18 mouse cellular contexts compared by ENCODE assay signal in the genomic region with DNA sequence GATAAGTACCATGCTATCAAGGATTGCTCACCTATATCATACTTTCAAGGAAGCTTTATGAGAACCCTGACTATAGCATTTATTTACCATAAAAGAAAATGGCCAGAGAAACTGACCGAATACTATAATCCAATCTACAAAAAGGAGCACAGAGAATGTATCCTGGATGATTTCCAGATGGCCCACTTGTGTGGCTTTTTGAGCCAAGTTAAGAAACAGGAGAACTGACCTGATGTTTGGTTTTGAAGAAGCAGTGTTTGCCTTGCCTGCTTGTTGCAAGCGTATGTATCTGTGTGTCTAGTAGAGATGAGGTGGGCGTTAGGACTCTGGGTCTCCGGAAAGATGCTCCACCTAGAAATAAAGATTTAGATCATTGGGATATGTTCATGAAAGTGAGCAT.
A peak's percentile ranks its signal among the peaks of the same experiment; 100 is the strongest.
DNase-seq lines count a peak whose midpoint lies in the region; ATAC-seq lines count a peak whose summit lies in the region.
"Had no signal": no experiment of that assay in that cellular context is flagged by ENCODE, and none has a peak within 500 bp of the region (broad histone marks: within the 10 kb centered on the region; RNA-seq: fewer than 3 reads in every experiment).

No protein-coding gene starts in this region.

- DNase-seq in cerebellum, adult 11-12 months = peak; percentile 45
- no peak for DNase-seq in cerebellum, postnatal 4 days (ENCODE audit: low spot score in 2 of 2)
- peak; percentile 21 for DNase-seq in cerebellum, adult 8-10 months
- DNase-seq in cerebellum, postnatal 14 days = peak; percentile 16 to 61
- DNase-seq in frontal cortex, postnatal 36 days (ENCODE audit: low spot score in 2 of 2) = no peak
- no peak for DNase-seq in right cerebral cortex, postnatal 25 days
- DNase-seq: adrenal gland, postnatal 14 days; heart, adult 11 months; heart, postnatal 10 days; heart, postnatal 4 days had no signal

- H3K9me3 ChIP-seq in forebrain, embryonic 15.5 days = no peaks in the 10 kb centered on the region
- H3K9me3 ChIP-seq: embryonic facial prominence, embryonic 10.5 days; forebrain, embryonic 13.5 days; hindbrain, embryonic 12.5 days had no signal

- no peak overlapping the region for H3K27ac ChIP-seq in forebrain, embryonic 15.5 days (replicated peaks)
- H3K27ac ChIP-seq: embryonic facial prominence, embryonic 10.5 days; forebrain, embryonic 13.5 days; hindbrain, embryonic 12.5 days had no signal

- 93% methylated on average over 4 of the region's 4 CpGs for WGBS in forebrain, embryonic 15.5 days

- H3K9ac ChIP-seq in forebrain, embryonic 15.5 days (replicated peaks) = no peak overlapping the region
- H3K9ac ChIP-seq: forebrain, embryonic 13.5 days; hindbrain, embryonic 12.5 days had no signal

- no peak overlapping the region for H3K4me3 ChIP-seq in forebrain, embryonic 15.5 days
- H3K4me3 ChIP-seq: embryonic facial prominence, embryonic 10.5 days; forebrain, embryonic 13.5 days; hindbrain, embryonic 12.5 days had no signal

- H3K4me1 ChIP-seq in forebrain, embryonic 15.5 days = no peaks in the 10 kb centered on the region
- H3K4me1 ChIP-seq: embryonic facial prominence, embryonic 10.5 days; forebrain, embryonic 13.5 days; hindbrain, embryonic 12.5 days had no signal

- H3K36me3 ChIP-seq in forebrain, embryonic 15.5 days = no peaks in the 10 kb centered on the region
- H3K36me3 ChIP-seq: embryonic facial prominence, embryonic 10.5 days; hindbrain, embryonic 12.5 days had no signal

- ATAC-seq in forebrain, embryonic 15.5 days (replicated peaks) = no peak
- ATAC-seq: activated CD4-positive, CD25-positive, alpha-beta regulatory T cell, adult 4 months; forebrain, embryonic 13.5 days; hindbrain, embryonic 16.5 days; inflammation-experienced regulatory T-cells, adult 6 months; intestine, postnatal 0 days had no signal

- no peaks in the 10 kb centered on the region for H3K27me3 ChIP-seq in forebrain, embryonic 15.5 days
- H3K27me3 ChIP-seq: forebrain, embryonic 13.5 days; hindbrain, embryonic 12.5 days had no signal

- no peak overlapping the region for H3K4me2 ChIP-seq in forebrain, embryonic 15.5 days (replicated peaks)
- H3K4me2 ChIP-seq: forebrain, embryonic 13.5 days; hindbrain, embryonic 12.5 days had no signal

Comparison
In these comparisons a context has a peak if more than half of its experiments do, and no peak if none do; other contexts are left out.
1. DNase-seq: peak in cerebellum, adult 11-12 months (single experiment), cerebellum, adult 8-10 months (single experiment) and cerebellum, postnatal 14 days (2 of 2); none in cerebellum, postnatal 4 days (0 of 2), frontal cortex, postnatal 36 days (0 of 2) and right cerebral cortex, postnatal 25 days (single experiment).